Mouse (Mus musculus) bone marrow macrophage, adult 2 months (primary cell): ENCODE measurements at regions not wholly inside any gene's neighbourhood (a gene's known extent, or its start where the extent isn't known, plus 50 kb on each side); places are given as distances from the start of the nearest gene placed in this dataset.

Experiments
- CTCF ChIP-seq: IDR thresholded peaks from 2 replicates; pipeline ENCODE4 v1.5.1; 2012; ENCODE audit warnings: low read depth, mild to moderate bottlenecking, low read length, moderate library complexity
- POLR2A ChIP-seq: IDR thresholded peaks from 2 replicates; pipeline ENCODE4 v1.6.1; 2012; ENCODE audit warnings: mild to moderate bottlenecking, low read depth, low read length, borderline replicate concordance

- TF ChIP-seq CTCF (no peak), POLR2A (no peak)
These were observed 87.1 kb upstream of the Pik3r1 start for GRCm38 (mm10) chr13:101855141-101855540.
